Mouse (Mus musculus) lung, embryonic 16.5 days (tissue): ENCODE data around the gene Ttc4. TPM values are rescaled to one million over a fixed set of nuclear protein-coding genes. Genes with fewer than 3 reads are reported as not detected.

Experiments
- ATAC-seq: fragments of 200-750 bp; cut with Nextera tagmentation; 2 replicates; pipeline ENCODE4 v1.8.0; 2017; ENCODE audit warnings: low read depth, mild to moderate bottlenecking, moderate library complexity
- H3K27ac ChIP-seq: fragments of 300-500 bp; sonication (generic); 2 replicates; pipeline ENCODE4 v1.5.1; 2014; ENCODE audit warnings: mild to moderate bottlenecking, control low read depth, low read length
- H3K27me3 ChIP-seq: fragments of 300-500 bp; sonication (generic); 2 replicates; pipeline ENCODE4 v1.6.1; 2014; ENCODE audit warnings: low read depth, low read length, mixed read lengths; ENCODE audit not compliant: control insufficient read depth, insufficient read depth
- H3K36me3 ChIP-seq: fragments of 300-500 bp; sonication (generic); 2 replicates; pipeline ENCODE4 v1.6.1; 2014; ENCODE audit warnings: low read length; ENCODE audit not compliant: control insufficient read depth, insufficient read depth
- H3K4me1 ChIP-seq: fragments of 300-500 bp; sonication (generic); replicated peaks from 2 replicates; pipeline ENCODE4 v1.6.1; 2014; ENCODE audit warnings: low read length, mixed read lengths; ENCODE audit not compliant: control insufficient read depth, insufficient read depth
- H3K4me2 ChIP-seq: fragments of 300-500 bp; sonication (generic); 2 replicates; pipeline ENCODE4 v1.6.1; 2014; ENCODE audit warnings: low read depth, low read length, control low read depth
- H3K4me3 ChIP-seq: fragments of 300-500 bp; sonication (generic); 2 replicates; pipeline ENCODE4 v1.5.1; 2014; ENCODE audit warnings: mild to moderate bottlenecking, low read length, control low read depth
- H3K9ac ChIP-seq: fragments of 300-500 bp; sonication (generic); 2 replicates; pipeline ENCODE4 v1.6.1; 2014; ENCODE audit warnings: low read length, control low read depth
- H3K9me3 ChIP-seq: fragments of 300-500 bp; sonication (generic); 2 replicates; pipeline ENCODE4 v1.6.1; 2016; ENCODE audit warnings: low read length; ENCODE audit not compliant: control insufficient read depth
- WGBS: fragments of 180-500 bp; shearing (Covaris S2); extraction: QIAGEN DNeasy Blood & Tissue Kit; methylation state at CpG from one replicate; pipeline ENCODE4 v1.1.7; 2014; 5-methylcytosine and 5-hydroxymethylcytosine counted together
- polyA plus RNA-seq: library from polyadenylated mRNA; unstranded; fragments of >200 nt; fragmentation: Nextera tagmentation; extraction: Ambion mirVana; gene quantifications from 2 replicates; pipeline ENCODE4 v1.2.1, GENCODE M21; 2015

Gene Ttc4
- polyA plus RNA-seq, 1 experiment from 2014 or later = 89.7 TPM

GRCm38 (mm10) chr4:106699989-106700388 lies 21.2 kb upstream of the Ttc4 start:
- H3K27me3 ChIP-seq = no peaks in the 10 kb centered on the region
- no peaks in the 10 kb centered on the region for H3K36me3 ChIP-seq
- H3K9ac ChIP-seq = no peak overlapping the region
- H3K9me3 ChIP-seq = no peaks in the 10 kb centered on the region
- H3K27ac ChIP-seq = no peak overlapping the region
- H3K4me3 ChIP-seq = no peak overlapping the region
- no peak overlapping the region for H3K4me2 ChIP-seq
- WGBS = 12% methylated on average over 9 of the region's 9 CpGs
- no peaks in the 10 kb centered on the region for H3K4me1 ChIP-seq
- ATAC-seq = no peak

DNA sequence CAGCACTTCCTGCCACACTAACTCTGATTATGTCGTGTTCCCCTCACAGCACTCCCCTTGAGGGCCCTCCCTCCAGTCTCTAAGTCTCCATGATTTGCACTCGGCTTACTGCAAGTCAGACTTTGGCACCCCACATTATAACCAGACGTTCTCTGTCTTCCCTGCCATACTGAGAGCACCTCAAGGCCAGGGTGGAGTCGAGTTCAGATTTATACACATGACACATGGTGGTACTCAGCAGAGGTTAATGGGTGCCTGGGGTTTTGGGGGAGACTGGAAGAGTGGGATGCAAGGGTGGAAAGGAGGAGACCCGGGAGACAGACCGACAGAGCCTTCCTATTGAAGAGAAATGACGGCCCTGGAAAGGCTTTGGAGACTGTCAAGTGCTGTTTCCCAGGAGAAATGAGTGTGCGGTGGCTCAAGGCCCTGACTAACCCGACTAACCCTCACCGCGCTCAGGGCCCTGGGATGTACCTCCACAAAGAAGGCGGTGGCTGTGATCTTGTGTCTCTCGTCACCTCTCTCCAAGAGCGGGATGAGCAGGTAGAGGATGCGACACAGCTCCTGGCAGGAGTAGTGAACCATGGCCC lies 15.2 kb upstream of the Ttc4 start:
- no peak overlapping the region for H3K27ac ChIP-seq
- no peaks in the 10 kb centered on the region for H3K27me3 ChIP-seq
- no peak overlapping the region for H3K9ac ChIP-seq
- no peaks in the 10 kb centered on the region for H3K9me3 ChIP-seq
- no peak overlapping the region for H3K4me3 ChIP-seq
- WGBS = 78% methylated on average over 15 of the region's 15 CpGs
- no peaks in the 10 kb centered on the region for H3K4me1 ChIP-seq
- no peaks in the 10 kb centered on the region for H3K36me3 ChIP-seq
- H3K4me2 ChIP-seq = no peak overlapping the region
- ATAC-seq = no peak

- no peak for ATAC-seq
- WGBS = 36% methylated on average over 3 of the region's 3 CpGs
- no peaks in the 10 kb centered on the region for H3K36me3 ChIP-seq
- H3K4me3 ChIP-seq = no peak overlapping the region
- H3K9me3 ChIP-seq = no peaks in the 10 kb centered on the region
- no peak overlapping the region for H3K9ac ChIP-seq
- H3K4me1 ChIP-seq = no peaks in the 10 kb centered on the region
- H3K27me3 ChIP-seq = no peaks in the 10 kb centered on the region
- H3K4me2 ChIP-seq = no peak overlapping the region
- H3K27ac ChIP-seq = no peak overlapping the region
Measured at GRCm38 (mm10) chr4:106688636-106689296, 10.0 kb upstream of the Ttc4 start.

- Histone ChIP-seq H3K4me2 (no peak overlapping the region), H3K9me3 (no peaks in the 10 kb centered on the region), H3K27ac (no peak overlapping the region), H3K27me3 (no peaks in the 10 kb centered on the region), H3K4me3 (no peak overlapping the region), H3K4me1 (peaks cover 6% of the 10 kb centered on the region; the same call in 1 of the 2 replicates), H3K9ac (no peak overlapping the region), H3K36me3 (peaks cover 5% of the 10 kb centered on the region)
- 45% methylated on average over 2 of the region's 2 CpGs for WGBS
- ATAC-seq = no peak
Measured at GRCm38 (mm10) chr4:106680955-106681354, 2.2 kb upstream of the Ttc4 start.

- H3K27me3 ChIP-seq = no peaks in the 10 kb centered on the region
- peak overlapping the region; percentile 92 for H3K4me3 ChIP-seq
- H3K9ac ChIP-seq = no peak overlapping the region
- H3K4me2 ChIP-seq = peak overlapping the region; percentile 32
- no peak overlapping the region for H3K27ac ChIP-seq
- H3K9me3 ChIP-seq = no peaks in the 10 kb centered on the region
- 0 out of 2 replicates have a peak, but pooled peaks have one; percentile 27 for ATAC-seq
- WGBS = 43% methylated on average over 3 of the region's 3 CpGs
- H3K36me3 ChIP-seq = peaks cover 6% of the 10 kb centered on the region
- peaks cover 6% of the 10 kb centered on the region; the same call in 1 of the 2 replicates for H3K4me1 ChIP-seq
Measured at GRCm38 (mm10) chr4:106679152-106679551, 408 bp upstream of the Ttc4 start.

- H3K27me3 ChIP-seq = no peaks in the 10 kb centered on the region
- peaks cover 6% of the 10 kb centered on the region; the same call in 1 of the 2 replicates for H3K4me1 ChIP-seq
- ATAC-seq = no peak
- H3K9ac ChIP-seq = no peak overlapping the region
- H3K9me3 ChIP-seq = no peaks in the 10 kb centered on the region
- no peak overlapping the region for H3K4me2 ChIP-seq
- H3K36me3 ChIP-seq = peaks cover 19% of the 10 kb centered on the region
- no peak overlapping the region for H3K27ac ChIP-seq
- WGBS = 83% methylated on average over 5 of the region's 5 CpGs
- H3K4me3 ChIP-seq = no peak overlapping the region
Measured at GRCm38 (mm10) chr4:106676749-106677148, 2.0 kb downstream of the Ttc4 start.

- Histone ChIP-seq H3K4me3 (no peak overlapping the region), H3K27me3 (no peaks in the 10 kb centered on the region), H3K36me3 (peaks cover 73% of the 10 kb centered on the region), H3K9me3 (no peaks in the 10 kb centered on the region), H3K4me1 (no peaks in the 10 kb centered on the region), H3K27ac (no peak overlapping the region), H3K4me2 (no peak overlapping the region), H3K9ac (no peak overlapping the region)
- no peak for ATAC-seq
- 84% methylated on average over 2 of the region's 2 CpGs for WGBS
Measured at GRCm38 (mm10) chr4:106666546-106666945, 12.2 kb downstream of the Ttc4 start.

DNA sequence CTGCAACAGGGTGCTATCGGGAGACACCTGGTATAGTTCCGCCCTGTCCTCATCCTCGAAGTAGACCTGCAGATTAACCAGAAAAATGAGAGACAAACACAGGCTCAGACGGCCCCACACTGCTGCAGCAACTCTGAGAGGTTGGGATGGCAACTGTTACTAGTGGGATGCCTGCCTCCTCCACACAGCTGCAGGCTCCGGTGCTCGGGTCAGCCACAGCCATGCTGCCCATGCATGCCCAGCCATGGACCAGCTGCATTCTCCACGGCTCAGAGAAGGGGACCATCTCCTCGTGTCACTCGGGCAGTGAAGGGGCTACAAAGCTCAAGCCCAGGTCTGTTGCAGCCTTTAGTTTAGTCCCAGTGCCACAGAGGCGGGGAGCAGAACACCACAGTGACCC lies 13.1 kb downstream of the Ttc4 start:
- Histone ChIP-seq H3K36me3 (peaks cover 69% of the 10 kb centered on the region), H3K9ac (no peak overlapping the region), H3K4me2 (no peak overlapping the region), H3K9me3 (no peaks in the 10 kb centered on the region), H3K4me3 (no peak overlapping the region), H3K27me3 (no peaks in the 10 kb centered on the region), H3K4me1 (no peaks in the 10 kb centered on the region), H3K27ac (no peak overlapping the region)
- no peak for ATAC-seq
- 93% methylated on average over 10 of the region's 10 CpGs for WGBS

DNA sequence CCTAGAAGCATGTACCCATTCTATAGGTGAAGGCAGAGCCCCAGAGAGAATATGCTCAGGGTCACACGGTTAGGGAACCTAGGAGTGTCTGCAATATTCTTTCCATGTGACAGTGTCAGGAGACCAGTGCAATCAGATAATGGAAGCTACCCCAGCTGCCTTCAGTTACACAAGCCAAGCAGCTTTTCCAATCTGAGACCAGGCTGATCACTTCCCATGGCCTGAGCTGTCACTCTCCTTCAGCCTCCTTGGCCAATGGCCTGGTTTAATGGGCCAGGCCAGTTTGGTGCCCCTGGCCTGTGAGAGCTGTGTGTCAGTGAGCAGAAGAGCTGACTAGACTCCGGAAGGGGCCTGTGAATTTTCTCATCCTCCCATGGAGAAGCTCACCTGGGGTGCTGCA lies 13.5 kb downstream of the Ttc4 start:
- no peaks in the 10 kb centered on the region for H3K9me3 ChIP-seq
- no peak overlapping the region for H3K4me2 ChIP-seq
- H3K4me3 ChIP-seq = no peak overlapping the region
- no peak overlapping the region for H3K9ac ChIP-seq
- 93% methylated on average over 2 of the region's 2 CpGs for WGBS
- peaks cover 67% of the 10 kb centered on the region for H3K36me3 ChIP-seq
- ATAC-seq = no peak
- no peaks in the 10 kb centered on the region for H3K27me3 ChIP-seq
- no peak overlapping the region for H3K27ac ChIP-seq
- H3K4me1 ChIP-seq = no peaks in the 10 kb centered on the region
